Mouse (Mus musculus) neutrophil, adult 5-6 weeks (primary cell): ENCODE data around the gene Hist1h2ah. TPM values are rescaled to one million over a fixed set of nuclear protein-coding genes. Genes with fewer than 3 reads are reported as not detected.

Source experiments
- ATAC-seq: fragments of 151-379, 151-347 bp; 2 replicates; pipeline ENCODE4 v1.8.0; 2017; ENCODE audit warnings: mild to moderate bottlenecking, moderate TSS enrichment; ENCODE audit not compliant: insufficient number of reproducible peaks, poor library complexity, low FRiP score, severe bottlenecking; ENCODE audit errors: extremely low read depth
- total RNA-seq: library from RNA; stranded (forward); fragments of 200-1000 nt; gene quantifications from 2 replicates; pipeline ENCODE4 v1.2.3, GENCODE M21; 2017

The Hist1h2ah gene
- total RNA-seq, 1 experiment from 2014 or later = 66.2 TPM

DNA sequence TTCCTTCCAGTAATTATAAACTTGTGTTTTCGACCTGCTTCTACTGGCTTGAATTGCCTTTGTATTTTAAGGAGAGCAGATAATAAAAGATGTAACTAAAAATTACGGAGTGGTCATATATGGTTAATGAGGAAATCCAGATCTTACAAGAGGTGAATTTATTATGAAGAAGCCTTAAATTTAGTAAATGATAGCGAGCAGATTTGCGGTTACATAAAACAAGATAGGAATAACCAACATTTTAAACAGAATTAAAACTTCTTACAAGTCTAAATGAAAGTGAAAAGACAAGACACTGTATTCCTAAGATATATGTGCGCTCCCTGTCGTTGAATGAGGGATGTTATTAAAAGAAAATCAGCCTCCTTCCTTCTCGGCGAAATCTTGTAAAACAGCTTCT is 40.5 kb downstream of the Hist1h2ah start:
- ATAC-seq = no peak

DNA sequence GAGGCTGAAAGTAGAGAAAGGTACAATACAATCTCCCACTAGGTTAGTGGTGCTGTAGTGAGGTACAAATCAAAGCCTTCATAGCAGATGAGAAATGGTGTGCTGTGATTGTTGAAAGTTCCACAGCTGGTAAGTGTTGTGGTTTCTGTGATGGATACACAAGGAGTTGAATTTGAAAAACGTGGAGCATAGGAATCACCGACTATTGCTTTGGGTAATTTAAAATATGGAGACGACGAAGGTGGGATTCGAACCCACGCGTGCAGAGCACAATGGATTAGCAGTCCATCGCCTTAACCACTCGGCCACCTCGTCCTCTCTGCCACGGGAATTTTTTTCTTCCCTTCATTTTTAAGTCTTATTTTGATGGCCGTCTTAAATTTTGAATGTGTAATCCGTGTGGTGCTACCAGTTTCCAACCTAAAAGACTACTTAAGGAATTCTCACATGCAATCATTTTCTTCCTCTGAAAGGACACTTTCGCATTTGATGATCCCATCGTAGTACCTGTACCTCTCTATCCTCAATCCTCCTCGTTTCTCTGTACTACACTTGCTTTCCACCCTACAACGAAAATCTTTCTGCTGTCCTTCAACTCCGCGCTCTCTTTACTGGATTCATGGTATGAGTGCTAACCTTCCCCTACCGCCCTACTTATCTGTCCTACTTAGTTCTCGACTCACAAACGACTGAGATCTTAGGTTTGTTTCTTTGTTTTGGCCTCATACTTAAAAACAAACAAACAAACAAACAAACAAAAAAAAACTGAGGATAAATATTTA is 41.2 kb downstream of the Hist1h2ah start:
- no peak for ATAC-seq

DNA sequence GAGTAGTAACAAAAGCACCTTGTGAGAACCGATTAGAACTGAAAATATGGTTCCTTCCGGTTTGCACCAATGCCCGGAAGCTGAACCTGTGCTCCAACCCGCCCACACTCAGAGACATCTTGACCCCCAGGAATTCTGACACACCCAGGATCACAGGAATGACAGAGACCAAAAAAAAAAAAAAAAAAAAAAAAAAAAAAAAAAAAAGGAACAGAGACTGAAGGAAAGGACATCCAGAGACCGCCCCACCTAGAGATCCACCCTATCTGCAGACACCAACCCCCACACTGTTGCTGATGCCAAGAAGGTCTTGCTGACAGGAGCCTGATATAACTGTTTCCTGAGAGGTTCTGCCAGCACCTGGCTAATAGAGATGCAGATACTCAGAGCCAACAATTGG is 42.8 kb downstream of the Hist1h2ah start:
- no peak for ATAC-seq

Other genes with a start within 250 kb of the Hist1h2ah start
- gene Hist1h2an, start 248.3 kb downstream of the Hist1h2ah start, total RNA-seq = 46.4 and 80.8 TPM in 2 replicates
- 4.8 and 6.8 TPM in 2 replicates for gene Hist1h2bp, start 248.1 kb downstream of the Hist1h2ah start, total RNA-seq
- gene Hist1h2bq, start 225.4 kb downstream of the Hist1h2ah start, total RNA-seq = 71.6 and 96.6 TPM in 2 replicates
- 88.7 TPM in 1 of 2 replicates, not detected in the other for gene Hist1h2ao, start 225.1 kb downstream of the Hist1h2ah start, total RNA-seq
- 341 and 383 TPM in 2 replicates for gene Hist1h4m, start 223.8 kb downstream of the Hist1h2ah start, total RNA-seq
- gene Hist1h4n, start 203.4 kb downstream of the Hist1h2ah start, total RNA-seq = 171 and 217 TPM in 2 replicates
- 129 and 254 TPM in 2 replicates for gene Hist1h2ap, start 202.1 kb downstream of the Hist1h2ah start, total RNA-seq
- 63.3 and 83.2 TPM in 2 replicates for gene Hist1h2br, start 201.8 kb downstream of the Hist1h2ah start, total RNA-seq
- gene Zfp184, start 90.5 kb downstream of the Hist1h2ah start, total RNA-seq = 0.49 and 2.6 TPM in 2 replicates
- gene Pom121l2, start 54.4 kb downstream of the Hist1h2ah start, total RNA-seq = not detected in 2 replicates
- 0.61 and 2.9 TPM in 2 replicates for gene Prss16, start 25.8 kb downstream of the Hist1h2ah start, total RNA-seq
- gene Hist1h2bk, start 302 bp upstream of the Hist1h2ah start, total RNA-seq = 11.9 and 12.2 TPM in 2 replicates
- 59.4 and 71.0 TPM in 2 replicates for gene Hist1h4i, start 5.8 kb upstream of the Hist1h2ah start, total RNA-seq
- gene Hist1h2ag, start 7.4 kb upstream of the Hist1h2ah start, total RNA-seq = 24.6 and 26.2 TPM in 2 replicates
- 25.8 and 31.3 TPM in 2 replicates for gene Hist1h2bj, start 7.6 kb upstream of the Hist1h2ah start, total RNA-seq
- not detected in 2 replicates for gene Vmn1r188, start 48.9 kb upstream of the Hist1h2ah start, total RNA-seq
- 0.25 TPM in 1 of 2 replicates, not detected in the other for gene Vmn1r189, start 70.3 kb upstream of the Hist1h2ah start, total RNA-seq
- gene Vmn1r191, start 148.4 kb upstream of the Hist1h2ah start, total RNA-seq = not detected in 2 replicates
- 0.12 TPM in 1 of 2 replicates, not detected in the other for gene Vmn1r192, start 155.6 kb upstream of the Hist1h2ah start, total RNA-seq
- gene Vmn1r193, start 187.6 kb upstream of the Hist1h2ah start, total RNA-seq = 0.12 TPM in 1 of 2 replicates, not detected in the other
- 0.93 TPM in 1 of 2 replicates, not detected in the other for gene Vmn1r194, start 208.6 kb upstream of the Hist1h2ah start, total RNA-seq
- not detected in 2 replicates for gene Vmn1r195, start 235.0 kb upstream of the Hist1h2ah start, total RNA-seq